Mouse (Mus musculus): Measurements from ENCODE around the gene Gm17655. TPM values are rescaled to one million over a fixed set of nuclear protein-coding genes. Genes with fewer than 3 reads are reported as not detected.
A peak's percentile ranks its signal among the peaks of the same experiment; 100 is the strongest.

Gm17655 gene
- total and polyA plus RNA-seq, 2 experiments = 0.65 TPM; not detected in 1

GRCm38 (mm10) chr5:110101716-110102347, 29.5 kb upstream of the Gm17655 start:
- peak overlapping the region; percentile 14; the same call in 1 of the 2 replicates for H3K9ac ChIP-seq (ENCODE audit: low read depth, low read length)
- no peak for TF ChIP-seq POLR2A (IDR thresholded peaks at IDR 0.05; ENCODE audit: extremely low read depth, insufficient read depth, low read length)
- TF ChIP-seq CTCF (IDR thresholded peaks at IDR 0.05; ENCODE audit: low read depth, low read length) = no peak
- H3K79me2 ChIP-seq (ENCODE audit: control insufficient read depth, insufficient read depth, low read length) = peaks cover 3% of the 10 kb centered on the region; the same call in 1 of the 2 replicates
- H3K36me3 ChIP-seq (ENCODE audit: control insufficient read depth, insufficient read depth, low read length) = peaks cover 9% of the 10 kb centered on the region; the same call in 1 of the 2 replicates
- no peaks in the 10 kb centered on the region for H3K27me3 ChIP-seq (ENCODE audit: control insufficient read depth, insufficient read depth, low read length)
- WGBS = 21% methylated on average over 34 of the region's 34 CpGs
- DNase-seq (ENCODE audit: extremely low read depth, low read depth, low spot score) = no peak
- H3K27ac ChIP-seq (replicated peaks; ENCODE audit: insufficient read depth, low read depth, low read length) = no peak overlapping the region
- peak overlapping the region; percentile 24; the same call in 1 of the 2 replicates for H3K4me3 ChIP-seq (ENCODE audit: insufficient read depth, low read depth, low read length)
- H3K4me1 ChIP-seq (ENCODE audit: control insufficient read depth, insufficient read depth, low read length) = peaks cover 12% of the 10 kb centered on the region

- Histone ChIP-seq H3K4me3 (ENCODE audit: insufficient read depth, low read depth, low read length) (peak overlapping the region; percentile 49; the same call in 1 of the 2 replicates), H3K9ac (ENCODE audit: low read depth, low read length) (peak overlapping the region; percentile 32), H3K4me1 (ENCODE audit: control insufficient read depth, insufficient read depth, low read length) (peaks cover 11% of the 10 kb centered on the region), H3K27ac (replicated peaks; ENCODE audit: insufficient read depth, low read depth, low read length) (no peak overlapping the region), H3K79me2 (ENCODE audit: control insufficient read depth, insufficient read depth, low read length) (no peaks in the 10 kb centered on the region), H3K36me3 (ENCODE audit: control insufficient read depth, insufficient read depth, low read length) (peaks cover 9% of the 10 kb centered on the region; the same call in 1 of the 2 replicates), H3K27me3 (ENCODE audit: control insufficient read depth, insufficient read depth, low read length) (no peaks in the 10 kb centered on the region)
- DNase-seq (ENCODE audit: extremely low read depth, low read depth, low spot score) = no peak
- 2% methylated on average over 36 of the region's 37 CpGs for WGBS
- TF ChIP-seq CTCF (IDR thresholded peaks at IDR 0.05; ENCODE audit: low read depth, low read length) (no peak), POLR2A (IDR thresholded peaks at IDR 0.05; ENCODE audit: extremely low read depth, insufficient read depth, low read length) (no peak)
These were observed 28.8 kb upstream of the Gm17655 start for GRCm38 (mm10) chr5:110100921-110101631.

- peak within 1 kb of the TSS; percentile 8; the same call in 1 of the 2 replicates for H3K9ac ChIP-seq (ENCODE audit: low read depth, low read length)
- H3K27me3 ChIP-seq (ENCODE audit: control insufficient read depth, insufficient read depth, low read length) = no peaks in the 10 kb centered on the region
- peak within 1 kb of the TSS; percentile 49; the same call in 1 of the 2 replicates for H3K4me3 ChIP-seq (ENCODE audit: insufficient read depth, low read depth, low read length)
- peaks cover 9% of the 10 kb centered on the region; the same call in 1 of the 2 replicates for H3K36me3 ChIP-seq (ENCODE audit: control insufficient read depth, insufficient read depth, low read length)
- DNase-seq (ENCODE audit: extremely low read depth, low read depth, low spot score) = peak; percentile 61
- TF ChIP-seq POLR2A (IDR thresholded peaks at IDR 0.05; ENCODE audit: extremely low read depth, insufficient read depth, low read length) = no peak
- H3K4me1 ChIP-seq (ENCODE audit: control insufficient read depth, insufficient read depth, low read length) = peaks cover 11% of the 10 kb centered on the region
- H3K79me2 ChIP-seq (ENCODE audit: control insufficient read depth, insufficient read depth, low read length) = no peaks in the 10 kb centered on the region
- no peak within 1 kb of the TSS for H3K27ac ChIP-seq (replicated peaks; ENCODE audit: insufficient read depth, low read depth, low read length)
- WGBS = 22% methylated on average over 25 of the region's 25 CpGs
These were observed 27.6 kb upstream of the Gm17655 start, which contains the start of gene Plcxd1 for GRCm38 (mm10) chr5:110099656-110100580. Gene Plcxd1, plus strand, starts transcription at chr5:110099969.

- Histone ChIP-seq H3K4me3 (ENCODE audit: insufficient read depth, low read depth, low read length) (no peak overlapping the region), H3K9ac (ENCODE audit: low read depth, low read length) (no peak overlapping the region), H3K36me3 (ENCODE audit: control insufficient read depth, insufficient read depth, low read length) (peaks cover 4% of the 10 kb centered on the region; the same call in 1 of the 2 replicates), H3K4me1 (ENCODE audit: control insufficient read depth, insufficient read depth, low read length) (peaks cover 11% of the 10 kb centered on the region), H3K79me2 (ENCODE audit: control insufficient read depth, insufficient read depth, low read length) (no peaks in the 10 kb centered on the region), H3K27me3 (ENCODE audit: control insufficient read depth, insufficient read depth, low read length) (no peaks in the 10 kb centered on the region), H3K27ac (replicated peaks; ENCODE audit: insufficient read depth, low read depth, low read length) (no peak overlapping the region)
- 88% methylated on average over 1 of the region's 1 CpGs for WGBS
- no peak for TF ChIP-seq CTCF (IDR thresholded peaks at IDR 0.05; ENCODE audit: low read depth, low read length)
- DNase-seq (ENCODE audit: extremely low read depth, low read depth, low spot score) = no peak
These were observed 26.7 kb upstream of the Gm17655 start for GRCm38 (mm10) chr5:110098991-110099477.

GRCm38 (mm10) chr5:110094847-110095213, 22.5 kb upstream of the Gm17655 start:
- DNase-seq (ENCODE audit: extremely low read depth, low read depth, low spot score) = no peak
- Histone ChIP-seq H3K79me2 (ENCODE audit: control insufficient read depth, insufficient read depth, low read length) (no peaks in the 10 kb centered on the region), H3K9ac (ENCODE audit: low read depth, low read length) (peak overlapping the region; percentile 30), H3K36me3 (ENCODE audit: control insufficient read depth, insufficient read depth, low read length) (no peaks in the 10 kb centered on the region), H3K4me3 (ENCODE audit: insufficient read depth, low read depth, low read length) (peak overlapping the region; percentile 77), H3K4me1 (ENCODE audit: control insufficient read depth, insufficient read depth, low read length) (no peaks in the 10 kb centered on the region), H3K27me3 (ENCODE audit: control insufficient read depth, insufficient read depth, low read length) (no peaks in the 10 kb centered on the region), H3K27ac (replicated peaks; ENCODE audit: insufficient read depth, low read depth, low read length) (peak overlapping the region; percentile 74)
- TF ChIP-seq POLR2A (IDR thresholded peaks at IDR 0.05; ENCODE audit: extremely low read depth, insufficient read depth, low read length) (no peak), CTCF (IDR thresholded peaks at IDR 0.05; ENCODE audit: low read depth, low read length) (no peak)
- WGBS = 10% methylated on average over 4 of the region's 4 CpGs

Measured in liver, adult 2 months (tissue).